8 mouse cellular contexts compared by ENCODE assay signal in the genomic region with DNA sequence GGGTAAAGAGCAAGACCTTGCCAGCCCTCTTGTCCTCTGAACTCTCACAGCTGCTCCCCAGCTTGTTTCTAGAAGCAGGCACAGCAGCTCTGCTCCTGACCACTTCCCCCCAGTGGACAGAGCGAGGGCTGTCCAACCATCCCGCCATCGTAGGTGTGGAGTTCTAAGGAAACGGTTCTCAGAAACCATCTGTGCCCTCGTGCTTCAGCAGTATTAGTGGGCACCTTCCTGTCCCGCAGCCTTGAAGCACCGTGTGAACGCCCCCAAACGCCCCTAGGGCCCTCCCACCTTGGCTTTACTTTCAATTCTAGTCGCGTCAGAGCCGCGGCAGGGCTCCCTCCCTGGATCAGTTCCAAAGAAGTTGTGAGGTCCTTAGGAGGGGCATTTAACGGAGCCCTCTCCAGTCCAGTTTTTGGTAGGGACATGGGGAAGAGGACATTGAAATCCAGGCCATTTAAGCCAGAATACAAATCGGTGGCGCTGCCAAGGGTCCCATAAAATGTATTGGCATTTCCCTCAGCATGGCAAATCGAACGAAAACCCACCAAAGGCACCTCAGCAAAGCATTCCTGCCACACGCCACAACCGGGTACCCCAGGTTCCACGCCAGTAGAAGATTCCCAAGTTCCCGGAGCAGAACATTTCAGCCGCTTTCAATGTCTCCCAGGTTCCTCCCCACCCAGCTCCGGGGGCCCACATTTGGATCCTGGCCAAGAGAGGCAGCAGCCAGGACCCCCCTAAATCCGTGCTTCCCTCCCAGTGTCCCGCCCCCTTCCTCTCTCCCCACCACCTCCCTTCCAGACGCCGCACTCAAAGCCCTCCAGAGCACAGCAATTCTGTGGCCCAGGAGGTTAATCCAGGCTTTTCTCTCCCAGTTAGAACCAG. TPM values are rescaled to one million over a fixed set of nuclear protein-coding genes. Genes with fewer than 3 reads are reported as not detected.
DNase-seq lines count a peak whose midpoint lies in the region; ATAC-seq and TF ChIP-seq lines count a peak whose summit lies in the region.

No protein-coding gene starts in this region.

- intact Hi-C loops in gastrocnemius, postnatal 36 days (cut with DNase I), result loop anchor here (2.0 kb wide), 1 partner anchor 49 kb away; no protein-coding TSS in a partner anchor

- peak overlapping the region; percentile 86 for H3K4me2 ChIP-seq in intestine, embryonic 14.5 days (ENCODE audit: low read length)
- peak overlapping the region; percentile 61 for H3K4me2 ChIP-seq in liver, embryonic 14.5 days (ENCODE audit: low read depth)
- peak overlapping the region; percentile 84 for H3K4me2 ChIP-seq in neural tube, embryonic 14.5 days (ENCODE audit: low read depth, low read length)

- no peak for TF ChIP-seq EP300 in liver, embryonic 14.5 days (IDR thresholded peaks at IDR 0.05; ENCODE audit: low read depth)

- H3K9ac ChIP-seq in intestine, embryonic 14.5 days (ENCODE audit: low read length), result peak overlapping the region; percentile 75
- H3K9ac ChIP-seq in liver, embryonic 14.5 days (replicated peaks), result no peak overlapping the region
- H3K9ac ChIP-seq in neural tube, embryonic 14.5 days (replicated peaks; ENCODE audit: low read depth, low read length), result peak overlapping the region; percentile 67

- no peaks in the 10 kb centered on the region for H3K9me3 ChIP-seq in intestine, embryonic 14.5 days (ENCODE audit: control insufficient read depth, low read length)
- no peaks in the 10 kb centered on the region for H3K9me3 ChIP-seq in liver, embryonic 14.5 days (ENCODE audit: control insufficient read depth, low read length)
- H3K9me3 ChIP-seq in neural tube, embryonic 14.5 days (ENCODE audit: control insufficient read depth, low read length), result no peaks in the 10 kb centered on the region

- H3K27ac ChIP-seq in intestine, embryonic 14.5 days (ENCODE audit: low read depth), result no peak overlapping the region
- H3K27ac ChIP-seq in liver, embryonic 14.5 days, result no peak overlapping the region
- H3K27ac ChIP-seq in neural tube, embryonic 14.5 days (ENCODE audit: low read depth, low read length), result no peak overlapping the region

- TF ChIP-seq CTCF in liver, embryonic 14.5 days (IDR thresholded peaks at IDR 0.05; ENCODE audit: low read depth), result peak; percentile 38; the same call in 1 of the 2 replicates

- H3K27me3 ChIP-seq in intestine, embryonic 14.5 days (replicated peaks; ENCODE audit: control insufficient read depth, insufficient read depth, low read length), result no peaks in the 10 kb centered on the region
- H3K27me3 ChIP-seq in liver, embryonic 14.5 days (ENCODE audit: control insufficient read depth, insufficient read depth, low read length), result peaks cover 31% of the 10 kb centered on the region
- H3K27me3 ChIP-seq in neural tube, embryonic 14.5 days (ENCODE audit: control insufficient read depth, insufficient read depth, low read length), result no peaks in the 10 kb centered on the region

- H3K36me3 ChIP-seq in intestine, embryonic 14.5 days (ENCODE audit: control insufficient read depth, insufficient read depth, low read length), result no peaks in the 10 kb centered on the region
- no peaks in the 10 kb centered on the region for H3K36me3 ChIP-seq in liver, embryonic 14.5 days (replicated peaks; ENCODE audit: control insufficient read depth, insufficient read depth, low read depth)
- no peaks in the 10 kb centered on the region for H3K36me3 ChIP-seq in neural tube, embryonic 14.5 days (ENCODE audit: control insufficient read depth, insufficient read depth, low read length)

- H3K4me1 ChIP-seq in intestine, embryonic 14.5 days (replicated peaks; ENCODE audit: control insufficient read depth, insufficient read depth, low read length), result peaks cover 4% of the 10 kb centered on the region
- no peaks in the 10 kb centered on the region for H3K4me1 ChIP-seq in liver, embryonic 14.5 days (replicated peaks; ENCODE audit: control insufficient read depth in 2 of 2, insufficient read depth in 2 of 2, low read length in 1 of 2)
- H3K4me1 ChIP-seq in neural tube, embryonic 14.5 days (ENCODE audit: control insufficient read depth, insufficient read depth, low read length), result peaks cover 8% of the 10 kb centered on the region; the same call in 1 of the 2 replicates

- H3K4me3 ChIP-seq in intestine, embryonic 14.5 days (ENCODE audit: low read depth, low read length), result peak overlapping the region; percentile 73
- peak overlapping the region; percentile 43 to 48 for H3K4me3 ChIP-seq in liver, embryonic 14.5 days (ENCODE audit: insufficient read depth in 1 of 2, low read depth in 2 of 2, low read length in 2 of 2)
- H3K4me3 ChIP-seq in neural tube, embryonic 14.5 days (ENCODE audit: low read depth, low read length), result peak overlapping the region; percentile 69

- DNase-seq in cerebellum, adult 9-11 months, result peak; percentile 6
- no peak for DNase-seq in cerebellum, adult 11 months
- peak; percentile 20 to 27 for DNase-seq in cerebellum, postnatal 4 days (ENCODE audit: low spot score in 2 of 2)
- DNase-seq in gastrocnemius, postnatal 36 days, result peak; percentile 10 to 32
- peak; percentile 70 for DNase-seq in intestine, embryonic 14.5 days (ENCODE audit: low spot score)
- DNase-seq in liver, embryonic 14.5 days (ENCODE audit: low read depth in 3 of 3, low spot score in 3 of 3), result no peak

- under 1% methylated on average over 27 of the region's 28 CpGs for WGBS in intestine, embryonic 14.5 days
- WGBS in liver, embryonic 14.5 days (ENCODE audit: insufficient replicate concordance), result 1% methylated on average over 27 of the region's 28 CpGs
- WGBS in neural tube, embryonic 14.5 days, result under 1% methylated on average over 28 of the region's 28 CpGs

- no peak for ATAC-seq in intestine, embryonic 14.5 days (replicated peaks; ENCODE audit: low FRiP score, low TSS enrichment, low read depth)
- no peak for ATAC-seq in liver, embryonic 14.5 days (ENCODE audit: insufficient read depth)
- no peak for ATAC-seq in neural tube, embryonic 14.5 days (ENCODE audit: low read depth)
- no peak for ATAC-seq in granulocyte monocyte progenitor cell, adult 5-6 weeks (replicated peaks; ENCODE audit: poor library complexity, severe bottlenecking)

RNA-seq across cellular contexts. Expression of gene Pcsk5, which starts 1.5 kb away (rescaled TPM):
- 1 to 10 TPM; 2.4 to 3.2 TPM for total RNA-seq in gastrocnemius, postnatal 36 days (2021)
- polyA plus RNA-seq in intestine, embryonic 14.5 days (2014; fragmentation: Nextera tagmentation; extraction: Ambion mirVana), result 27.1 and 27.4 TPM in 2 replicates
- 0.52 and 0.61 TPM in 2 replicates for polyA plus RNA-seq in liver, embryonic 14.5 days (2012; rRNA removed)
- 0.58 and 1.2 TPM in 2 replicates for polyA plus RNA-seq in liver, embryonic 14.5 days (2014; fragmentation: Nextera tagmentation; extraction: Ambion mirVana)
- 11.9 and 12.0 TPM in 2 replicates for polyA plus RNA-seq in neural tube, embryonic 14.5 days (2014; fragmentation: Nextera tagmentation; extraction: Ambion mirVana)
- total RNA-seq in granulocyte monocyte progenitor cell, adult 5-6 weeks (2014; fragmentation: Nextera tagmentation), result not detected in 2 replicates
- not detected in 2 replicates for total RNA-seq in granulocyte monocyte progenitor cell, adult 5-6 weeks (2017)

Comparison
In these comparisons a context has a peak if more than half of its experiments do, and no peak if none do; other contexts are left out.
1. DNase-seq: peak in cerebellum, adult 9-11 months (single experiment), cerebellum, postnatal 4 days (2 of 2), gastrocnemius, postnatal 36 days (2 of 2) and intestine, embryonic 14.5 days (single experiment); none in cerebellum, adult 11 months (single experiment) and liver, embryonic 14.5 days (0 of 3).
2. Peak in every context shown above with its lines, with median percentiles within 50 percentile points of each other: H3K4me2 ChIP-seq and H3K4me3 ChIP-seq.